Mouse (Mus musculus): Measurements from ENCODE around the gene Nln. TPM values are rescaled to one million over a fixed set of nuclear protein-coding genes. Genes with fewer than 3 reads are reported as not detected.

Nln gene
- total RNA-seq (2014; rRNA removed), result 91.3 and 94.1 TPM in 2 replicates
- 59.2 and 60.2 TPM in 2 replicates for polyA plus RNA-seq (2015; fragmentation: Nextera tagmentation; extraction: Ambion mirVana)

GRCm38 (mm10) chr13:104109288-104109815 lies at the start of gene Nln, which contains the start of gene Sgtb:
TSS of gene Nln (minus strand) at chr13:104109614.
TSS of gene Sgtb (plus strand) at chr13:104109741.
- ATAC-seq (ENCODE audit: low FRiP score) (peak; percentile 94), DNase-seq (ENCODE audit: low spot score) (peak; percentile 93)
- WGBS, result 2% methylated on average over 32 of the region's 44 CpGs

GRCm38 (mm10) chr13:104155686-104156085 lies 46.3 kb upstream of the Nln start:
- no peak overlapping the region for H3K4me3 ChIP-seq (ENCODE audit: low read depth, low read length)
- TF ChIP-seq CTCF (IDR thresholded peaks at IDR 0.05), result no peak
- no peaks in the 10 kb centered on the region for H3K9me3 ChIP-seq (ENCODE audit: low read length)
- H3K4me1 ChIP-seq (ENCODE audit: insufficient read depth, low read length), result no peaks in the 10 kb centered on the region
- peaks cover 18% of the 10 kb centered on the region for H3K36me3 ChIP-seq (ENCODE audit: insufficient read depth, low read length)
- WGBS, result 91% methylated on average over 1 of the region's 1 CpGs
- ATAC-seq (ENCODE audit: low FRiP score), result no peak
- no peak overlapping the region for H3K4me2 ChIP-seq (ENCODE audit: low read depth, low read length, poor library complexity, severe bottlenecking)
- no peak overlapping the region for H3K9ac ChIP-seq (replicated peaks; ENCODE audit: low read length, poor library complexity, severe bottlenecking)
- no peak for DNase-seq (ENCODE audit: low spot score)
- no peak overlapping the region for H3K27ac ChIP-seq (ENCODE audit: low read depth, low read length)
- no peaks in the 10 kb centered on the region for H3K27me3 ChIP-seq (ENCODE audit: insufficient read depth, low read length)

More at GRCm38 (mm10) chr13:104109288-104109815, at the start of gene Nln, which contains the start of gene Sgtb:
- Histone ChIP-seq H3K4me1 (ENCODE audit: insufficient read depth, low read length) (peaks cover 9% of the 10 kb centered on the region; the same call in 1 of the 2 replicates), H3K4me2 (ENCODE audit: low read depth, low read length, poor library complexity, severe bottlenecking) (peak within 1 kb of the TSS; percentile 86), H3K4me3 (ENCODE audit: low read depth, low read length) (peak within 1 kb of the TSS; percentile 88), H3K27ac (ENCODE audit: low read depth, low read length) (peak within 1 kb of the TSS; percentile 93), H3K9ac (replicated peaks; ENCODE audit: low read length, poor library complexity, severe bottlenecking) (peak within 1 kb of the TSS; percentile 97), H3K9me3 (ENCODE audit: low read length) (0 out of 2 replicates have a peak, but pooled peaks cover 3% of the 10 kb centered on the region), H3K36me3 (ENCODE audit: insufficient read depth, low read length) (no peaks in the 10 kb centered on the region), H3K27me3 (ENCODE audit: insufficient read depth, low read length) (no peaks in the 10 kb centered on the region)
- no peak for TF ChIP-seq CTCF (IDR thresholded peaks at IDR 0.05)

DNA sequence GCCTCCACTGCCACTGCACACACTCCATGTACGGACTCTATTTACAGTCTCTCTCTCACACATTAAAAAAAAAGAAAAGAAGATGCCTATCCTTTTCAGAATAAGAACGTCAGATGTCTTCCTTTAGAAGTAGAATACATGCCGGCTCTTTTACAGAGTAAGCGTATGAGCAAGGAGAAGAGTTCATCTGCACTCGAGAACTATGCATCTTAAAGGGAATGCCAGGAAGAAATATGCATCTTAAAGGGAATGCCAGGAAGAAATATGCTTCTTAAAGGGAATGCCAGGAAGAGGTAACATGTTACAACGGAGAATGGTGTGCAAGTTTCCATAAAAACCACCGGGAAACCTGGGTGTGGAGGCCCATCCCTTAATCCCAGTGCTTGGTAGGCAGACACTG lies 45.7 kb upstream of the Nln start:
- H3K9me3 ChIP-seq (ENCODE audit: low read length), result no peaks in the 10 kb centered on the region
- no peak for TF ChIP-seq CTCF (IDR thresholded peaks at IDR 0.05)
- no peak overlapping the region for H3K27ac ChIP-seq (ENCODE audit: low read depth, low read length)
- ATAC-seq (ENCODE audit: low FRiP score), result no peak
- no peak for DNase-seq (ENCODE audit: low spot score)
- peaks cover 16% of the 10 kb centered on the region for H3K36me3 ChIP-seq (ENCODE audit: insufficient read depth, low read length)
- no peak overlapping the region for H3K4me3 ChIP-seq (ENCODE audit: low read depth, low read length)
- H3K4me2 ChIP-seq (ENCODE audit: low read depth, low read length, poor library complexity, severe bottlenecking), result no peak overlapping the region
- WGBS, result 91% methylated on average over 7 of the region's 7 CpGs
- H3K4me1 ChIP-seq (ENCODE audit: insufficient read depth, low read length), result no peaks in the 10 kb centered on the region
- no peak overlapping the region for H3K9ac ChIP-seq (replicated peaks; ENCODE audit: low read length, poor library complexity, severe bottlenecking)
- H3K27me3 ChIP-seq (ENCODE audit: insufficient read depth, low read length), result no peaks in the 10 kb centered on the region

DNA sequence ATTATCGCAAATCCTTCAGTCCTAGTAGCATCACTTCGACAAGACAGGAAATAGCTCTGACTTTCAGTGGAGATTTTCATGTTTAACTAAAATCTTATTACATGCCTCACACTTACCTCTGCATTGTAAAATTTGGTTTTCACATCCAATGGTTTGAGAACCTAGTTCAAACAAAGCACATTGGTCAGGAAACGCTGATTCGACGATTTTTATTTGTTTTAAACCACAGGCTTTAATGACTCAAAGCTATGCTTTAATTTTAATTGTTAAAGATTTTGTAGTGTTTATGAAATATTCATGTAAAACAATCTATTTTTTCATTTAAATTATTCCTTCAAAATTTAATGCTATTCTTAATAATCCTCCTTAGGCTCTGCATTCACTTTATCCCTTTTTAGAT lies 44.8 kb upstream of the Nln start:
- no peaks in the 10 kb centered on the region for H3K4me1 ChIP-seq (ENCODE audit: insufficient read depth, low read length)
- H3K27ac ChIP-seq (ENCODE audit: low read depth, low read length), result no peak overlapping the region
- H3K9ac ChIP-seq (replicated peaks; ENCODE audit: low read length, poor library complexity, severe bottlenecking), result no peak overlapping the region
- H3K36me3 ChIP-seq (ENCODE audit: insufficient read depth, low read length), result peaks cover 18% of the 10 kb centered on the region
- TF ChIP-seq CTCF (IDR thresholded peaks at IDR 0.05), result no peak
- no peak overlapping the region for H3K4me3 ChIP-seq (ENCODE audit: low read depth, low read length)
- no peak overlapping the region for H3K4me2 ChIP-seq (ENCODE audit: low read depth, low read length, poor library complexity, severe bottlenecking)
- no peaks in the 10 kb centered on the region for H3K27me3 ChIP-seq (ENCODE audit: insufficient read depth, low read length)
- ATAC-seq (ENCODE audit: low FRiP score), result no peak
- DNase-seq (ENCODE audit: low spot score), result no peak
- 97% methylated on average over 5 of the region's 5 CpGs for WGBS
- no peaks in the 10 kb centered on the region for H3K9me3 ChIP-seq (ENCODE audit: low read length)

- ATAC-seq (ENCODE audit: low FRiP score) (no peak), DNase-seq (ENCODE audit: low spot score) (no peak)
- H3K4me1 ChIP-seq (ENCODE audit: insufficient read depth, low read length), result no peaks in the 10 kb centered on the region
- H3K27me3 ChIP-seq (ENCODE audit: insufficient read depth, low read length), result no peaks in the 10 kb centered on the region
- 95% methylated on average over 3 of the region's 3 CpGs for WGBS
- H3K9ac ChIP-seq (replicated peaks; ENCODE audit: low read length, poor library complexity, severe bottlenecking), result no peak overlapping the region
- H3K4me3 ChIP-seq (ENCODE audit: low read depth, low read length), result no peak overlapping the region
- H3K36me3 ChIP-seq (ENCODE audit: insufficient read depth, low read length), result peaks cover 57% of the 10 kb centered on the region
- no peak for TF ChIP-seq CTCF (IDR thresholded peaks at IDR 0.05)
- no peaks in the 10 kb centered on the region for H3K9me3 ChIP-seq (ENCODE audit: low read length)
- H3K27ac ChIP-seq (ENCODE audit: low read depth, low read length), result no peak overlapping the region
- H3K4me2 ChIP-seq (ENCODE audit: low read depth, low read length, poor library complexity, severe bottlenecking), result no peak overlapping the region
Measured at GRCm38 (mm10) chr13:104145646-104146045, 36.2 kb upstream of the Nln start.

DNA sequence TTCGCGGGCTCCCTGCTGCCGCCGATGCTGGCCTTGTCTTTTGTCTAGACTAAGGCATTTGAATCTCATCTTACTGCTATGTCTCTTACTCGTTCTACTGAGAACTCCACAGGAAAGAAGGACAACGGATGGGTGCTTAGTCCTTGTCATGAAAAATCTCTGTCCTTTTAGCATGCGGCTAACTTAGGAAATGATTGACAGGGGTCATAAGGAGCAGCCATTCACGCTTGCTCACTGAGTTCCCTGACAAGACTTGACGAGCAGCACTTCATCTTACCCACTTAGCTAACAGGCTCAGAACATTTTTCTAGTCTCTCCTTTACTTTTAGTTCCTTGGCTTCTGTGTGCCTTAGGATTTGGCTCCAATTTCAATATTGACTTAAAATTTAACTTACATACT lies 35.5 kb upstream of the Nln start:
- WGBS, result 81% methylated on average over 9 of the region's 9 CpGs
- no peaks in the 10 kb centered on the region for H3K9me3 ChIP-seq (ENCODE audit: low read length)
- TF ChIP-seq CTCF (IDR thresholded peaks at IDR 0.05), result no peak
- H3K4me3 ChIP-seq (ENCODE audit: low read depth, low read length), result no peak overlapping the region
- H3K4me2 ChIP-seq (ENCODE audit: low read depth, low read length, poor library complexity, severe bottlenecking), result no peak overlapping the region
- H3K36me3 ChIP-seq (ENCODE audit: insufficient read depth, low read length), result peaks cover 60% of the 10 kb centered on the region
- no peak for DNase-seq (ENCODE audit: low spot score)
- no peak for ATAC-seq (ENCODE audit: low FRiP score)
- H3K9ac ChIP-seq (replicated peaks; ENCODE audit: low read length, poor library complexity, severe bottlenecking), result no peak overlapping the region
- H3K27me3 ChIP-seq (ENCODE audit: insufficient read depth, low read length), result no peaks in the 10 kb centered on the region
- no peak overlapping the region for H3K27ac ChIP-seq (ENCODE audit: low read depth, low read length)
- no peaks in the 10 kb centered on the region for H3K4me1 ChIP-seq (ENCODE audit: insufficient read depth, low read length)
